Mouse (Mus musculus): Measurements from ENCODE around the gene Ngly1.

DNA sequence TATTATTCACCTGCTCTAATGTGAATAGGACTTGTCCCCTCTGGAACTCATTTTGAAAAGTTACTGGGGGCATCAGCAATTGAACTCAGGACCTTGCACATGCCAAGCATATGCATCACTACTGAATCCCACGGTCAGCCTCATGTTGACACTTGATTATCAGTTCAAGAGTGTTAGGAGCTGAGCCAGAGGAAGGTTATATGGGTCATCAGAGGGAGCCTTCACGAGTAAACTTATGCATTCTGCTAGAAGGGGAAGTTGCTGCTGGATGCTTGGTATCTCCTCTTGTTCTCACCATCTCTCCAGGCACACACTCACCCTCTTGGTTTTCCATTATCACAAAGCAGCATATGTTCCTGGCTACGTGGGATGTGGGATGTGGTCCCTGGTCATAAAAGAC is 47.4 kb upstream of the Ngly1 start:
- TF ChIP-seq SMC3 (IDR thresholded peaks at IDR 0.05; ENCODE audit: low read depth, low read length) = no peak
- no peak for TF ChIP-seq MEF2A (IDR thresholded peaks at IDR 0.05; ENCODE audit: borderline replicate concordance, low read depth, low read length)
